Mouse (Mus musculus) retina, embryonic 14.5 days (tissue): Measurements from ENCODE around the gene Mecom.

Experiments
- DNase-seq: peaks from one replicate; pipeline ENCODE4 v3.0.0-alpha.2; 2015; ENCODE audit warnings: low spot score

Mecom gene

GRCm38 (mm10) chr3:30018202-30018601 is 529.6 kb downstream of the Mecom start:
- DNase-seq = no peak

- no peak for DNase-seq
These were observed 531.0 kb downstream of the Mecom start for GRCm38 (mm10) chr3:30016766-30017165.

- DNase-seq = peak; percentile 87
These were observed 532.7 kb downstream of the Mecom start for GRCm38 (mm10) chr3:30014962-30015660.

GRCm38 (mm10) chr3:30014279-30014678 is 533.5 kb downstream of the Mecom start:
- no peak for DNase-seq

- DNase-seq = no peak
These were observed 534.4 kb downstream of the Mecom start for GRCm38 (mm10) chr3:30013416-30013815.

GRCm38 (mm10) chr3:30012666-30013365 is 535.0 kb downstream of the Mecom start:
- DNase-seq = peak; percentile 84

- peak; percentile 38 for DNase-seq
These were observed 535.7 kb downstream of the Mecom start for GRCm38 (mm10) chr3:30012150-30012549.

- DNase-seq = no peak
These were observed 536.1 kb downstream of the Mecom start for GRCm38 (mm10) chr3:30011712-30012111.

GRCm38 (mm10) chr3:30010889-30011288 is 536.9 kb downstream of the Mecom start:
- no peak for DNase-seq

GRCm38 (mm10) chr3:30009596-30009995 is 538.2 kb downstream of the Mecom start:
- DNase-seq = no peak

- DNase-seq = no peak
These were observed 542.9 kb downstream of the Mecom start for GRCm38 (mm10) chr3:30004888-30005405.

GRCm38 (mm10) chr3:30000260-30000659 is 547.5 kb downstream of the Mecom start:
- DNase-seq = no peak

GRCm38 (mm10) chr3:29999035-29999434 is 548.8 kb downstream of the Mecom start:
- peak; percentile 51 for DNase-seq

- DNase-seq = no peak
These were observed 550.7 kb downstream of the Mecom start for GRCm38 (mm10) chr3:29997068-29997467.

GRCm38 (mm10) chr3:29993346-29993745 is 554.5 kb downstream of the Mecom start:
- DNase-seq = no peak

- no peak for DNase-seq
These were observed 556.3 kb downstream of the Mecom start for GRCm38 (mm10) chr3:29991523-29991922.

GRCm38 (mm10) chr3:29984431-29984830 is 563.4 kb downstream of the Mecom start:
- DNase-seq = no peak

- DNase-seq = no peak
These were observed 566.4 kb downstream of the Mecom start for GRCm38 (mm10) chr3:29981259-29981910.

GRCm38 (mm10) chr3:29980531-29980930 is 567.3 kb downstream of the Mecom start:
- DNase-seq = no peak

- no peak for DNase-seq
These were observed 571.2 kb downstream of the Mecom start for GRCm38 (mm10) chr3:29976580-29976979.

GRCm38 (mm10) chr3:29968433-29968949 is 579.3 kb downstream of the Mecom start:
- no peak for DNase-seq

- DNase-seq = no peak
These were observed 583.9 kb downstream of the Mecom start for GRCm38 (mm10) chr3:29963953-29964352.

GRCm38 (mm10) chr3:29963447-29963846 is 584.4 kb downstream of the Mecom start:
- DNase-seq = no peak
